Mouse (Mus musculus): ENCODE measurements at regions not wholly inside any gene's neighbourhood (a gene's known extent, or its start where the extent isn't known, plus 50 kb on each side); places are given as distances from the start of the nearest gene placed in this dataset.
A peak's percentile ranks its signal among the peaks of the same experiment; 100 is the strongest.

GRCm38 (mm10) chrX:92791023-92791346, 191.6 kb upstream of the Mageb18 start:
- no peak for DNase-seq

- no peak for DNase-seq
Measured at GRCm38 (mm10) chrX:92790323-92791022, 191.1 kb upstream of the Mageb18 start.

- peak; percentile 36 for DNase-seq
Measured at GRCm38 (mm10) chrX:92786814-92787213, 187.4 kb upstream of the Mageb18 start.

- DNase-seq, result no peak
Measured at GRCm38 (mm10) chrX:92740026-92740425, 140.7 kb upstream of the Mageb18 start.

- no peak for DNase-seq
Measured at GRCm38 (mm10) chrX:92710279-92710678, 110.9 kb upstream of the Mageb18 start.

GRCm38 (mm10) chrX:92679761-92680160, 80.4 kb upstream of the Mageb18 start:
- DNase-seq, result no peak

- no peak for DNase-seq
Measured at GRCm38 (mm10) chrX:92661168-92661567, 61.8 kb upstream of the Mageb18 start.

All from heart, adult 11 months (tissue).